In genomic region chr2:73023803-73024202, GRCm38 (mm10) we compare ENCODE assay signal across 12 mouse cellular contexts. TPM values are rescaled to one million over a fixed set of nuclear protein-coding genes. Genes with fewer than 3 reads are reported as not detected.
A peak's percentile ranks its signal among the peaks of the same experiment; 100 is the strongest.
DNase-seq lines count a peak whose midpoint lies in the region; ATAC-seq and TF ChIP-seq lines count a peak whose summit lies in the region.
"Had no signal": no experiment of that assay in that cellular context is flagged by ENCODE, and none has a peak within 500 bp of the region (broad histone marks: within the 10 kb centered on the region; RNA-seq: fewer than 3 reads in every experiment).

No protein-coding gene starts in this region.

- peak overlapping the region; percentile 45; the same call in 1 of the 2 replicates for H3K9ac ChIP-seq in ES-E14 (ENCODE audit: insufficient read depth, low read depth, low read length, poor library complexity, severe bottlenecking)
- H3K9ac ChIP-seq in liver, embryonic 11.5 days (ENCODE audit: low read depth, low read length) = no peak overlapping the region
- no peak overlapping the region for H3K9ac ChIP-seq in hindbrain, embryonic 13.5 days
- H3K9ac ChIP-seq: midbrain, embryonic 12.5 days had no signal

- peak; percentile 90 for DNase-seq in ES-E14 (ENCODE audit: low read depth, low spot score)
- DNase-seq in adrenal gland, postnatal 14 days = peak; percentile 32
- DNase-seq in liver, embryonic 11.5 days (ENCODE audit: low spot score) = no peak
- peak; percentile 61 to 74 for DNase-seq in monocyte, adult 2 months (ENCODE audit: low read depth in 1 of 2, low spot score in 2 of 2)
- no peak for DNase-seq in urinary bladder, postnatal 4 days (ENCODE audit: low spot score in 2 of 2)
- no peak for DNase-seq in kidney, postnatal 14 days
- no peak for DNase-seq in left cerebral cortex, adult 18-20 months (ENCODE audit: low spot score in 2 of 2)
- DNase-seq: cerebellum, adult 2 months; kidney, postnatal 25 days had no signal

- no peaks in the 10 kb centered on the region for H3K9me3 ChIP-seq in ES-E14 (ENCODE audit: control insufficient read depth, insufficient read depth, low read depth, low read length)
- no peaks in the 10 kb centered on the region for H3K9me3 ChIP-seq in liver, embryonic 11.5 days (ENCODE audit: control insufficient read depth, low read length)
- H3K9me3 ChIP-seq in hindbrain, embryonic 13.5 days = no peaks in the 10 kb centered on the region
- H3K9me3 ChIP-seq: midbrain, embryonic 12.5 days had no signal

- H3K36me3 ChIP-seq in ES-E14 (ENCODE audit: control insufficient read depth, insufficient read depth, low read length, poor library complexity, severe bottlenecking) = no peaks in the 10 kb centered on the region
- H3K36me3 ChIP-seq in liver, embryonic 11.5 days (ENCODE audit: control insufficient read depth, insufficient read depth, low read length) = no peaks in the 10 kb centered on the region
- no peaks in the 10 kb centered on the region for H3K36me3 ChIP-seq in hindbrain, embryonic 13.5 days
- H3K36me3 ChIP-seq: midbrain, embryonic 12.5 days had no signal

- whole genome bisulfite sequencing in liver, embryonic 11.5 days = 33% methylated on average over 6 of the region's 6 CpGs
- WGBS in hindbrain, embryonic 13.5 days = 51% methylated on average over 6 of the region's 6 CpGs

- peak overlapping the region; percentile 39 for H3K4me2 ChIP-seq in liver, embryonic 11.5 days
- no peak overlapping the region for H3K4me2 ChIP-seq in hindbrain, embryonic 13.5 days
- H3K4me2 ChIP-seq: midbrain, embryonic 12.5 days had no signal

- H3K4me3 ChIP-seq in ES-E14 (ENCODE audit: insufficient read depth in 1 of 2, low read depth in 1 of 2, low read length in 2 of 2, poor library complexity in 1 of 2, severe bottlenecking in 1 of 2) = 0 out of 4 replicates have a peak overlapping the region, but pooled peaks of 1 of the 2 experiments have one; percentile 6
- H3K4me3 ChIP-seq in liver, embryonic 11.5 days (ENCODE audit: low read depth, low read length) = no peak overlapping the region
- no peak overlapping the region for H3K4me3 ChIP-seq in hindbrain, embryonic 13.5 days
- H3K4me3 ChIP-seq: midbrain, embryonic 12.5 days had no signal

- in situ Hi-C loops in ES-E14 (cut with MboI; ENCODE audit: low sequenced_read_pairs in 2 of 2, unreplicated experiment in 2 of 2) = no loop called here

- peaks cover 8 to 11% of the 10 kb centered on the region in 2 experiments; a peak in 3 of 4 replicates for H3K4me1 ChIP-seq in ES-E14 (ENCODE audit: control insufficient read depth in 2 of 2, insufficient read depth in 2 of 2, low read length in 2 of 2, poor library complexity in 1 of 2)
- peaks cover 12% of the 10 kb centered on the region for H3K4me1 ChIP-seq in liver, embryonic 11.5 days (replicated peaks; ENCODE audit: control insufficient read depth, insufficient read depth, low read length)
- no peaks in the 10 kb centered on the region for H3K4me1 ChIP-seq in hindbrain, embryonic 13.5 days (replicated peaks)
- H3K4me1 ChIP-seq: midbrain, embryonic 12.5 days had no signal

- no peaks in the 10 kb centered on the region for H3K27me3 ChIP-seq in liver, embryonic 11.5 days (replicated peaks; ENCODE audit: control insufficient read depth, insufficient read depth, low read length)
- no peaks in the 10 kb centered on the region for H3K27me3 ChIP-seq in hindbrain, embryonic 13.5 days
- H3K27me3 ChIP-seq: midbrain, embryonic 12.5 days had no signal

- peak; percentile 96 for ATAC-seq in liver, embryonic 11.5 days (replicated peaks; ENCODE audit: low FRiP score)
- no peak for ATAC-seq in hindbrain, embryonic 13.5 days (ENCODE audit: low FRiP score)

- peak overlapping the region; percentile 84 for H3K27ac ChIP-seq in ES-E14 (ENCODE audit: insufficient read depth, low read depth, low read length, poor library complexity, severe bottlenecking)
- H3K27ac ChIP-seq in liver, embryonic 11.5 days (ENCODE audit: low read depth, low read length) = peak overlapping the region; percentile 47; the same call in 1 of the 2 replicates
- H3K27ac ChIP-seq in hindbrain, embryonic 13.5 days = no peak overlapping the region
- H3K27ac ChIP-seq: midbrain, embryonic 12.5 days had no signal

TF ChIP-seq in ES-E14, 5 proteins besides CTCF, POLR2A, EP300 and RAD21:
- peak; percentile 98 for TF ChIP-seq MAFK (IDR thresholded peaks at IDR 0.05; ENCODE audit: insufficient read depth, low read depth, low read length)
- TF ChIP-seq ZNF384 (IDR thresholded peaks at IDR 0.05; ENCODE audit: low read depth, low read length) = no peak
- no peak for TF ChIP-seq CHD2 (IDR thresholded peaks at IDR 0.05; ENCODE audit: low read depth, low read length)
- TF ChIP-seq ZC3H11A (IDR thresholded peaks at IDR 0.05; ENCODE audit: borderline replicate concordance, low read depth, low read length) = no peak
- TF ChIP-seq HCFC1 (IDR thresholded peaks at IDR 0.05; ENCODE audit: borderline replicate concordance, insufficient read depth, low read length) = 0 out of 2 replicates have a peak, but pooled peaks have one; percentile 46

RNA-seq across cellular contexts. Expression of gene Gm11084, which starts 37.3 kb away (rescaled TPM):
- total RNA-seq in ES-E14 (2012; rRNA removed) = not detected in 2 replicates
- total RNA-seq in adrenal gland, postnatal 14 days (2021) = not detected in 2 replicates
- polyA plus RNA-seq in liver, embryonic 11.5 days (2014; fragmentation: Nextera tagmentation; extraction: Ambion mirVana) = not detected in 2 replicates
- polyA plus RNA-seq in hindbrain, embryonic 13.5 days (2015; fragmentation: Nextera tagmentation; extraction: Ambion mirVana) = not detected in 2 replicates
- not detected for total RNA-seq in left cerebral cortex, adult 18-20 months (2021)
- polyA plus RNA-seq: cerebellum, adult 2 months; midbrain, embryonic 12.5 days; small intestine, adult 2 months had no signal

RNA-seq across cellular contexts. Expression of gene Sp3, which starts 43.6 kb away (rescaled TPM):
- total RNA-seq in ES-E14 (2012; rRNA removed) = 52.8 and 60.6 TPM in 2 replicates
- 58.9 and 65.9 TPM in 2 replicates for total RNA-seq in adrenal gland, postnatal 14 days (2021)
- polyA plus RNA-seq in liver, embryonic 11.5 days (2014; fragmentation: Nextera tagmentation; extraction: Ambion mirVana) = 49.6 and 50.6 TPM in 2 replicates
- polyA plus RNA-seq in hindbrain, embryonic 13.5 days (2015; fragmentation: Nextera tagmentation; extraction: Ambion mirVana) = 43.3 and 44.5 TPM in 2 replicates
- 10 to 100 TPM; 50.6 to 56.8 TPM for total RNA-seq in left cerebral cortex, adult 18-20 months (2021)

Comparison
In these comparisons a context has a peak if more than half of its experiments do, and no peak if none do; other contexts are left out.
1. DNase-seq: peak in ES-E14 (single experiment), adrenal gland, postnatal 14 days (single experiment) and monocyte, adult 2 months (2 of 2); none in liver, embryonic 11.5 days (single experiment), urinary bladder, postnatal 4 days (0 of 2), kidney, postnatal 14 days (single experiment) and left cerebral cortex, adult 18-20 months (0 of 2).